Mouse (Mus musculus) liver, embryonic 14.5 days (tissue): ENCODE results near the gene Golga5.

Experiments
- CTCF ChIP-seq: IDR thresholded peaks from 2 replicates; pipeline ENCODE4 v1.5.1; 2016; ENCODE audit warnings: antibody characterized with exemption, low read depth, control low read depth
- EP300 ChIP-seq: IDR thresholded peaks from 2 replicates; pipeline ENCODE4 v1.6.1; 2016; ENCODE audit warnings: antibody characterized with exemption, low read depth

- TF ChIP-seq EP300 (no peak), CTCF (no peak)
These were observed 76.2 kb downstream of the Golga5 start for GRCm38 (mm10) chr12:102545122-102545521.
